Mouse (Mus musculus): ENCODE results near the gene Irx4. TPM values are rescaled to one million over a fixed set of nuclear protein-coding genes. Genes with fewer than 3 reads are reported as not detected.

Gene Irx4
- not detected for total RNA-seq (2021)
- long read RNA-seq, experiment 1, result 0 reads
- long read RNA-seq, experiment 2, result 0 reads

DNA sequence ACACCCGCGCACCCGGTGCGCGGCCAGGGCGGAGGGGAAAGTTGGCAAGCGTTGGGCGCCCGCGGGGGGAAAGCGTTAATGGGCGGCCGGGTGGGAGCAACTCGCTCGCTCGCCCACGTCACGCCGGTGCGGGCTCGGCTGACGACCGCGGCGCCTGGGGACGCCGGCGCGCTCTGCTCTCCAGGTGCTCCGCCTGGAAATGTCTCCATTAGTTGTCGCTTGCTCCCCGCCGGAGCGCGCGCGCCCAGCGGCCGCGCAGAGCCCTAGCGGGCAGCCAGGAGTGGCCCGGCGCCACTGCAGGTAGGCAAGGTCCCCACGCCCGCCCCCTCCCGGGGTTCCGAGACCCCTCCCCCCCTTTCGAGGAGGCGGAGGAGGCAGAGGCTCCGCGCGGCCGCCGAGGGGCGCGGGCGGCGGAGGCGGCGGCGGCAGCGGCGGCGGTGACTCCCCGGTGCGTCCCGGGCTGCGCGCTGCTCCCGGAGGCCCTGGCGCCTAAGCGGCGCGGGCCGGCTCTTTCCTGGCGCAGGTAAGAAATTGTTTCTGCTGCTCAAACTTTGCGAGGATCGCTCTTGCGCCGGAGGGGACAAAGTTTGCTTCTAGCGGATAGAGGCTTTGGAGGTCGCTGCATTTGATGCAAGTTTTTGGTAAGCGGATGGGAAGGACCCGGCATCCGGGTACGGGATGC, at the start of gene Irx4:
TSS of gene Irx4 (plus strand) at position 126 of the 682 bp plus-strand sequence.
- DNase-seq (ENCODE audit: low spot score in 2 of 2), result no peak

DNA sequence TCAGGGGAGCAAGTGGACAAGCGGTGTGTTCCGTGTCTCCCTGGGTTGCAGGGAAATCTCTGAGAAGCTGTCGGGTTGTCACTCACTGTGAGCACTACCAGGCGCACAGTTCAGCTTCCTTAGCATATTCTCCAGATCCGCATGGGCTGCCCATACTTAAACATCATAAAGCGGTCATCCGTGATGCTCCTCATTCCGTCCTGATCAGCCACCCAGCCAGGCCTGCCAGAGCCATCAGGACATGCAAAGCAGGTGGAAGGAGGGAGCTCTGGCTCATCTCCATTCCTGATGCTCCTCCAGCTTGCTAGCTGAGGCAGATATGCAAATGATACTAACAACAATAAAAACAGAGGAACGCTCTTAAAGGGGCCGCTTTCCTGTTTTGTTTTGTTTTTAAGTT, 46.0 kb upstream of the Irx4 start:
- no peak for DNase-seq (ENCODE audit: low spot score in 2 of 2)

DNA sequence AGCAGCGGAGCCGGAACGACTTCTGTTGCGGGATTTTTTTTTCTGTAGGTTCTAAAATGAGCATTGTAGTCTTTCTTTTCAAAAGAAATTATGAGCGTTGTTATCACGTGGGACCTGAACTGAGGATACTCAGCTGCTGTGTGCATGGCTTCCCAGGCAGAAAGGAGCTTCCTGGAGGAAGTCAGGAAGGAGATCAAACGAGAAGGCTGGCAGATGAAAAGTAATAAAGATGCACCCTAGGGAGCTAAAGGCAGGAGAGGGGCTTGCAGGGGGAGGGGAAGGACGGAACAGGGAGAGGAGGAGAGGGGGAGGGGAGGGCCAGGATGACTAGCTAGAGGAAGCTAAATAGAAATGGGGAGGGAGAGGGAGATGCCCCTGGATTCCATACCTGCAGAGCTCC, 23.8 kb upstream of the Irx4 start:
- DNase-seq (ENCODE audit: low spot score in 2 of 2), result no peak

DNA sequence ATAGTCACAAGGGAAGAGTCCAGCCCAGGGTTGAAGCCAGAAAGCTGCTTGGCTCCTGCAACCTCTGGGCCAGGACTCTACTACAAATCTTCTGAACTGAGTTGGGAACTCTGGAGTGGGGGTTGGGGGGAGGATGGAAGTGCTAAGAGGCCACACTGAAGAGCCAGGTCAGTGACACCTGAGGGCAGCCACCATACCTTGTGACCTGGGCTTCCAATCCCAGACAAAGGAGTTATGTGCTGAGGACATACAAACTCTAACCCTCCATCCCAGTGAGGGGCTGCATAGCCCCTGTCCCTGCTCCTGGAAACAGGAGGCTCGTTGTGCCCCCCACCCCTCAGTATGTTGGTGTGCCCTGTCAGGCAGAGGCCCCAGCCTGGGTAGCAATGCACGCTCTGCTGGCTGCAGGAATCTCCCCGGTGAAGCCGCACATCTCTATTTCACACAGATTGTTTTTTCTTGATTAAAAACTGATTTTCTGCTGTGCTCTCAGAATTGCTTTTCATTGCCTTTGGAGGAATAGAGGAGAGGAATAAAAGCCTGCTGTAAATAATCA, 21.0 kb upstream of the Irx4 start:
- no peak for DNase-seq (ENCODE audit: low spot score in 2 of 2)

DNA sequence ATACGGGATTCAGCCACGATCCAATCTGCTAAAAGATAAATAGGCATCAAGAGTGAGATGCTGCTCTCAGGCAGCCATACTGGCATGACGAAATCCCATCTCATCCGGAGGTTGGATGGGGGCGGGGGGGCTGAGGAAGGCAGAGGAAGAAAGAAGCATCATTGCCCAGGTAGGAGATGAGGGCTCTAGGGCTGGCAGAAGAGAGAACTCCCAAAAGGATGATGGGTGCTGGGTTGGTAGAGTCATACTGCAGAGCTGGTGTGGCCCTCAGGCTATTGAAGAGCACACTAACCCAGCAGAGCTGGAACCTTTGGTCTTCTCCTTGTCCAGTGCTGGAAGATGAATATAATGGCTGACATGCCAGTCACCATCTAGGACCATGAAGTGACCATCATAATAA, 17.7 kb upstream of the Irx4 start:
- no peak for DNase-seq (ENCODE audit: low spot score in 2 of 2)

DNA sequence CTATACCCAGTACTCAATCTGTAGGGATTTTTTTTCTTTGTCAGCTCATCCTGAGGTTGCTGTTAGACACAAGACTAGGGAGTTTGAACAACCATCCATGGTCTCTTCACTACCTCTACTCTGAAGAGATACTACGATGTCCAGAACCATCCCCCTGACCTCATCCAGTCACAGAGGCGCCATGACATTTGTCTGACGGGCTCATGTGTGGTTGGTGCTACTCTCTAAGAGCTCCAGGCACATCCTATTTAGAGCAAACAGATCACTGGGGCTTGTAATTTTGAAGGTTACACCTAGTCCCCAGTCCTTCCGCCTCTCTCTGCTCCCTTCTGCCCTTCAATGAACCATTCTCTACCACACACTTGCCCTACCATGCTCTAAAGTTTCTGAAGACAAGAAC, 13.3 kb upstream of the Irx4 start:
- no peak for DNase-seq (ENCODE audit: low spot score in 2 of 2)

DNA sequence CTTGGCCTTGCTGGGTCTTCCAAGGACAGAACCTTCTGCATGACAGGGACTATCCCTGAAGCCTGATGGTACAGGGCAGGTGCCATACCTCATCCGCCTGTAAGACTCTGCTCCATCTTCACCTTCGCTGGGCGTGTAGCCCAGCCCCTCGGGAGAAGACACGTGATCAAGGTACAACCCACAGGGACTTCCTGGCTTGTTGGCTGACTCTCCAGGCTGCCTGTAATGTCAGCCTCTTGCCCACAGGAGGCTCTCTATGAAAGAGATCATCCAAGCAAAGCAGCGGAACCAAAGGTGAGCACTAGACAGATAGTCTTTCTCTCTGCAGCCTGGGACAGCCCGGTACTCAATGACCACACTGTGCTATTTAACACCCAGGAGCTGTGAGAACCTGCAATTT, 9.1 kb upstream of the Irx4 start:
- no peak for DNase-seq (ENCODE audit: low spot score in 2 of 2)

DNA sequence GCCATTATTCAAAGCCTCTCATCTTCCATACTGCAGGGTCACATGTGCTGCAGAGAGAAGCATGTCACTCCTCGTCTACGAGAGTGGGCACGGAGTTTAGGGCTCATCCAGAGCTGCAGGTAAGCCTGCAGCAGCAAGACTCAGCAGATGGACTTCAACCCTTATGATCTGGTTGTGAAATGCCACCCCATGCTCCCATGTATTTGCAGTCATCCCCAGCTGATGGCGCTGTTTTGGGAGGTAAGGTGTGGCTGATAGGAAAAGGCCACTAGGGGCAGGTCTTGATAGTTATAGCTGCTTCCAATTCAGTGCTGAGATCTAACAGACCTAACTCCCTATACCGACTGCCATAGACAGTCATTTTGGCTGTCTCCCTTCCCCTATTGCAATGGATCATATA, 8.3 kb upstream of the Irx4 start:
- DNase-seq (ENCODE audit: low spot score in 2 of 2), result no peak

DNA sequence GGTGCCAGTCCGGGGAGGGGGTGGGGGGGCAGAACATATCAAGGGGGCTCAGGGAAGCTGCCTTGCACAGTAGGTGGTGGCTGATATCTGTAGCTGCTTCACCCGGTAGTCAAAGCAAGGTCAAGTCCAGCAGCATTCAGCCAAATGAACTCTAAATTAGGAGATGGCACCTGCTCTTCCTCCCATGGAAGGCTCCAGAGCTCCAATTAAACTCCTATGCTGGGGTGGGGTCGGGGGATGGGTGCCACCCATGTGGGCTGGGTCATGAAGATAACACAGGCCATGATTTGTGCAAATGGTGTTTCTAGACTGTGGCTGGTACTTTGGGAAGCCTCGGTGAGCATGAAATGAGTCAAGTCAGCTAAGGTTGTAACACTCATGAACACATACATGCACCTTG, 1.9 kb upstream of the Irx4 start:
- no peak for DNase-seq (ENCODE audit: low spot score in 2 of 2)

DNA sequence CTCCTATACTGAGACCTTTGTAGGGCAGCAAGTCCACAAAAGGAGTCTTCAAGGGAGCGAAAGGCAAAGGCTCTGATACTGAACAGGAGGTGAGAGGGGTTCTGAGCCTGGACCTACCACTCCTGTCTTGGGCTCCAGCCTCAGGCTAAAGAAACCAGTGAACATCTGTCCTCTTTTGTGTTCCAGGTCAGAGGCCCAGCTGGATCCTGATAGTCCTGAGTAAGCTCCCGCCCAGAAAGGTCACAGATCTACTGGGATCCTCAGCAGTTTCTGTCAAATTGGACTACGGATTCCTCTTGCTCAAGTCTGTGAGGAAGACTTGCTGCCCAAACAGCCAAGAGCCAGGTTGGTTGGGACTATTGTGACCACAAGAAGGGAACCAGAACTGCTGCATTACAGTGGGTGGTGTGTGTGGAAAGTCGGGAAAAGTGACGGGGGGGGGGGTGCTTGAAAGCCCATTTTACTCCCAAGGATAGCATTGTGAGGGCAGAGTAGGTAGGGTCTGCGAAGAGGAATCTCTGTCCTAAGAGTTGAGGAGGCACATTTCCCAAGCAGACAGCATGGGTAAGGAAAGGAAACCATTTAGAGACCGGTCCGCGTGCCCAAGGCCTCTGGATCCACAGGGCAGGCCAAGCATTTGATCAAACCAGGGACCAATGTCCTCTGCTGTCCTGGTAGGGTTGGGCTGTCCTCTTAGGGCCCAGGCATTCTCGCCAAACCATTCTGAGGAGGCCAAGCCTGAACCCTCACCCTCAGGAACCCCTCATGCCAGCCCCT, 514 bp upstream of the Irx4 start:
- no peak for DNase-seq (ENCODE audit: low spot score in 2 of 2)

DNA sequence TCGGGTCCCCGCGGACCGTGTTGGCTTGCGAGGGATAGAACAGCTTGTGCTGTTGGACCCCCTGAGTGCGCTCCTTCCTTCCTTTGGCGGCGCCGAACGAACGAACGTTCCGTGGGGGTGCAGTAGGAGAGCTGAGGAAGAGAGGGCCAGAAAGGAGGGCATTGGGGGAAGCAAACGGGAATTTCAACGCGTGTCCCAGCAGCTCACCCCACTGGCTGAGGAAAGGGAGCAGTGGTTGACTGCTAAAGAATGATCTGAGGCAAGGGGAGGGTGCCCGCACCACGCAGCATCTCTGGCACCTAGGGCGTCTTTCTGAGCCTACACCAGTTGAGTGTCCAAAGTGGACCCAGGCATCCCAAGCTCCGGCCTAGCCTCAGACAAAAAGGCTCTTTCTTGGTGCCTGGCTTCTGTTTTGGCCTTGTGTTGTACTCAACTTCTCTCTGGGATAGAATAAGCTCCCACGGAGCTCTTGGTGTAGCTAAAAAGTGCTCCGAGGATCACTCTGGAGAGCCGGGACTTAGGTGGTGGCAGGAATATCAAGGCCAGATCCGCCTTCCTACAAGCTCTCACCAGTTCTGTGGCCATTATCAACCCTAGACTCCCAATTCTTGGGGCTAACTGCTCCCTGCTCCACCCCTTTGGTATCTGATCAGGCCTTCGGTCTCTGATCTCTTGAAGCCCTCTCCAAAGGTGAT, 904 bp downstream of the Irx4 start:
- DNase-seq (ENCODE audit: low spot score in 2 of 2), result no peak

DNA sequence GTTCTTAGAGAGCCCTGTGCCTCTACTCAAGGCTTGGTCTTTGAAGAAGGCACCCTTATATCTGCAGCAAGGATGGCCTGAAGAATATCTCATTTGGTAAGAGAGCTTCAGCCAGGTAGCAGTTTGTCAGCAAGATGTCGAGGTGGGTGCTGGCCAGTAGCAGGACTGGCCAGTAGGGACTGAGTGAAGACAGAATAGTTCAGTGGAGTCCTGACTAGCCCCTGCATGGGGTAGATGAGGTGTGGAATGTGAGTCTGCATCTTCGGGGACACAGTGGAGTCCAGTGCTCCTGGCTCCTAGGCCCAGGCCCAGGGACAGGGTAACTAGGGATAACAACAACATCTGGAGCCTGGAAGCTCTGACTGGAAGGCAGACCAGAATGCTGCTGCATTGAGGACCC, 1.6 kb downstream of the Irx4 start:
- no peak for DNase-seq (ENCODE audit: low spot score in 2 of 2)

DNA sequence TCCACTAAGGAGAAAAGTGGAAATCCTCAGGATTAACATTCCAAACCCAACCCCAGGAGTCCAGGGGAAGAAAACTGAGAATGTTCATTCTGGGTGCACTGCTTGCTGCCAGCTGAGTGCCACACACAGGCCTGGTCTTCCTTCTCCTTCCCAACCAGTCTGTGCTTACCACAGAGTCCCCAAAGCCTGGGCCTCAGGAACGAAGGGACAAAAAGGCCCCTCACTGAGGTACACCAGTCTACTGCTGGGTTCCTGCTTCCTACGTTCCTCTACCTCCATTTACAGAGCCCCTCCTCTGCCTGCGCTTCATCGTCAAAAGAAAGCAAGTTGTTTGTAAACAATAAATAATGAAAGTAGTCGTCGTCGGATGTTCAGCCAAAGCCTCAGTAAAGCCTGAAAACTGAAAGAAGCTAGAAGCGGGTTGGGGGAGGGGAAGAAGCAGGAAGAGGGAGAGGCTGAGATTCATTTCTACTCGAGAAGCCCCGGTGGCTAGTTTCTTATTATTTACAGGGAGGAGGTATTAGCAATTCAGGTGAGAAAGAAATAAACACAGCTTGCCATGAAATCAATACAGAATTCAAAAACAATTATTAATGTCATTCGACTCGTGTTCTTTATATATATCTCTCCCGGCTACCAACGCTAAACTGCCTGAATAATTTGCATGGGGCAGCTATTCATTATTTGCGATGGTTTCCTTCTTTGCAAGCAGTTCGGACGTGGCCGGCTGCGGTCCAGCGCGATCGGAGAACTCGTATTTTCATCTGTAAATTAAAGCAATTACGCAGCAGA, 2.3 kb downstream of the Irx4 start:
- DNase-seq (ENCODE audit: low spot score in 2 of 2), result no peak

DNA sequence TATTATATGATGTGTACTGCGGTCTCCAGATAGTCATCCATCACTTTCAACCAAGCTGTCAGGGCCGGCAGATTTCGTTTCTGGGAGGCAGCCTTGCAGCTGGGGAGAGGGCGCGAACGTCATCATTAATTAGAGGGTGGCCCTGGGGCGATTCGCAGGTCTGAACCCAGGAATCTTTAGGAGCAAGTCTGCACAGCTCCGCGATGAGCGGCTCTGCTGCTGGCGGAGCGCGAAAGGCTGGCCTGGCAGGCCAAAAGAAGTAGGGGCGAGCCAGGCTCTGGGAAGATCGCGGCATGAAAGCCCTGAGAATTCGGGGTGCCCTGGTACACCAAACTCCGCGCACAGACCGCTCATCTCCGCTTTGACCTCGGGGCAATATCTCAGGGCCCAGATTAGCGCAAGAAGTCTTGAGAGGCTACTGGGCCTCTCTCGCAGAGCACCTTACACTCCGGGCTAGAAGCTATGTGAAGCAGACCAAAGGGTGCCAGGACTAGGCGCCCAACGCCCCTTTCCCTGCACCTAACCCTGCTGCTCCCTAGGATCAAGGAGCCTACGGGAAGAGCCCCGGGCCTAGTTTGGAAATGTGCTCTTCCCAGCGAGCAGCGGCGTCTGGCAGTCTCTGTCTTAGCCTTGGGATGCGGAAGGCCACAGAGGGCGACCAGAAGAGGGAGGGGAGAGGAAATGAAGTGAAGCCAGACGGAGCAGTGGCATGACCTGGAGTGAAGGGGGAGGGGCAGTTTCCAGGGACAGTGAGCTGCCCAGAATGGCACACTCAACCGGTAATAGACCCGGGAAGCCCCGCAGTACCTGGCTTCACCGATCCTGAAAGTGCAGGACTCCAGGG, 3.1 kb downstream of the Irx4 start:
- DNase-seq (ENCODE audit: low spot score in 2 of 2), result no peak

DNA sequence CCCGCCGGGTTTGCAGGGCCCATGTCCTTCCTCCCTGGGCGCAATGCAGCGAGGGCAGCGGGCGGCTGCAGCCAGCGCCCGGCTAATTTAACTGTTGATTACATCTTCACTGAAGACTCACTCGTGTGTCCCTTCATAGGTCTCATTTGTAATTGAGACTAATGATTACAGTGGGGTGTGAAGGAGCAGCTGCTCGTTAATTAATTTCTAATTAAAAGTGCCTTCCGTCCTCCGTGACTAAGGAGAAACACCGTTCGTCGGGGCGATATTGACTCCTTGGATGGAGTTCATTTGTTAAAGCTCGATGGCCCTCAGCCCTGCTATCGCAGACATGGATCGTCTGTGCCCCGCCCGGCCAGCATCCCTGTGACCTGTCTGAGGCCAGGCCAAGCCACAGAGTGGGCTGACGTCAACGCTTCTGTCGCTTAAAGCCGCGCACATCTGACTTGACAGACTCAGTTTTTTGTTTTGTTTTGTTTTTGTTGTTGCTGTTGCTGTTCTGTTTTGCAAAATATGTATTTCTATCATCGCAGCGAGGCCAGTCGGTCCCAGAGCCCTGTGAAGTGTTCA, 4.0 kb downstream of the Irx4 start:
- no peak for DNase-seq (ENCODE audit: low spot score in 2 of 2)

DNA sequence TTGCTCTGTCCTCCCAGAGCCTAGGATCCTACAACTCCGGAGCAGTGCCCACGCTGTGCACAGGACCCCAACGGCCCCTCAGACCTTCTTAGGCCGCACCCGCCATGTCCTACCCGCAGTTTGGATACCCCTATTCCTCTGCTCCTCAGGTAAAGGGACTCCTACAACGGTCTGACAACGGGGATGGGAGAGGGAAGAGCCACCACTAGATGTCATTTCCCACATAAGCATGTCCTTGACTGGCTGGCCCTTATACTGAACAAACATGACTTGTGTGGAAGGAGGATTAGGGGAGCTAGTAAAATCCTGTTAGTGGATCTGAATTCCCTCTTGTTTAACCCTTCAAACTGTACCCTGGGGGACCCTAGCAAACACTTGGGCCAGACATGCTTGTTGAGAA, 4.6 kb downstream of the Irx4 start:
- no peak for DNase-seq (ENCODE audit: low spot score in 2 of 2)

DNA sequence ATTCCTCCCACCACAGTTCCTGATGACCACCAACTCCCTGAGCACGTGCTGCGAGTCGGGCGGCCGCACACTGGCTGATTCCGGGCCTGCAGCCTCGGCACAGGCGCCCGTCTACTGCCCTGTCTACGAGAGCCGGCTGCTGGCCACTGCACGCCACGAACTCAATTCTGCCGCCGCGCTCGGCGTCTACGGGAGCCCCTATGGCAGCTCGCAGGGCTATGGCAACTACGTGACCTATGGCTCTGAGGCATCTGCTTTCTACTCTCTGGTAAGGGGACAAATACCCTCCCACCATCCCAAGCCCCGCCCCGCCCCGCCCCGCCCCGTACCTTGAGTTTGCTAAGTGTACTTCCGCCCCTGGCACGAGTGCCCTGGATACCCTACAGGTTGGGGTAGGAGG, 5.2 kb downstream of the Irx4 start:
- no peak for DNase-seq (ENCODE audit: low spot score in 2 of 2)

DNA sequence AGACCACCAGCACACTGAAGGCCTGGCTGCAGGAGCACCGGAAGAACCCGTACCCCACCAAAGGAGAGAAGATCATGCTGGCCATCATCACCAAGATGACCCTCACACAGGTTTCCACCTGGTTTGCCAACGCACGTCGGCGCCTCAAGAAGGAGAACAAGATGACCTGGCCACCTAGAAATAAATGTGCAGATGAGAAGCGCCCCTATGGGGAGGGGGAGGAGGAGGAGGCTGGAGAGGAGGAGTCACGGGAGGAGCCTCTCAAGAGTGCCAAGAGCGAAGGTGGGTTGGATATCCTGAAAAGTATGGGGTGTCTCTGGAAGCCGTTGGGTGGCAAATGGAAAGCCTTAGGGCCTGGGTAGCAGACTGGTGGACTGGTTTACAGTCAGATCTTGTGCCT, 7.3 kb downstream of the Irx4 start:
- no peak for DNase-seq (ENCODE audit: low spot score in 2 of 2)

DNA sequence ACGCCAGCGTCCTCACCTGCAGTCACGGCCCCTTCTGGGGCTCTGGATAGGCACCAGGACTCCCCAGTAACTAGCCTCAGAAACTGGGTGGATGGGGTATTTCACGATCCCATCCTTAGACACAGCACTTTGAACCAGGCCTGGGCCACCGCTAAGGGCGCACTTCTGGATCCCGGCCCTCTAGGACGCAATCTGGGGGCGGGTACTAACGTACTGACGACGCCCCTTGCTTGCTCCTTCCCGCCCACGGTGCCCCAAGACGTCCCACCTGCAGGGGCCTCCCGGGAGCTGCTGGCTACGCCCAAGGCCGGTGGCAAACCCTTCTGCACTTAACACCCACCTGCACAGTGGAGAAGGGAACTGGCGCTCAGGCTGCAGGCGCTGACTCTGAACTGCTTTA, 8.4 kb downstream of the Irx4 start:
- no peak for DNase-seq (ENCODE audit: low spot score in 2 of 2)

DNA sequence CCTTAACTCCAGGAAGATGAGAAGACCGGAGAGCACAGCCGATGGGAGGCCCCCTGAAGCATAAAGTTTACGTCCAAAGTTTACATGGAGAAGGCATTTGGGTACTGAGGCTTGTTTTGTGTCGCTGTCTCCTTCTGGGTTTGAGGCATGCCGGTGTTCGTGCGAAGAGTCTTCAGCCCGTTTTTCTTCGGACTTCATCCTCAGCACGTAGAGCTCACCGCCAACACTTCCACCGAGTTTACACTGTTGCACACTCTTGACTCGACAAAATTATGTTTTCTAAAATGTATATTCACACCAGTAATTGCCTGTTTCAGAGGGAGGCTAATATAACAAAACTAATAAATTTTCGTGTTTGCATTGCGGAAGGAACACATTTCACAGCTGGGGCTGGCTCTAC, 9.0 kb downstream of the Irx4 start:
- DNase-seq (ENCODE audit: low spot score in 2 of 2), result no peak
